Mouse (Mus musculus) heart, postnatal 25 days (tissue): ENCODE data around the gene Ddx47. TPM values are rescaled to one million over a fixed set of nuclear protein-coding genes. Genes with fewer than 3 reads are reported as not detected.

Source experiments
- DNase-seq: peaks from one replicate; pipeline ENCODE4 v3.0.0; 2022; ENCODE audit warnings: low spot score
- intact Hi-C: fragments of 180-260 bp; cut with DNase I; formaldehyde crosslinking; loops from one replicate; pipeline ENCODE4 v1.15.1; 2025
- total RNA-seq, 2 experiments: library from RNA; stranded (reverse); gene quantifications; 2 replicates each; pipeline ENCODE4 v1.2.3; 2021

Ddx47 gene
- 10 to 100 TPM; 38.4 to 42.4 TPM for total RNA-seq

DNA sequence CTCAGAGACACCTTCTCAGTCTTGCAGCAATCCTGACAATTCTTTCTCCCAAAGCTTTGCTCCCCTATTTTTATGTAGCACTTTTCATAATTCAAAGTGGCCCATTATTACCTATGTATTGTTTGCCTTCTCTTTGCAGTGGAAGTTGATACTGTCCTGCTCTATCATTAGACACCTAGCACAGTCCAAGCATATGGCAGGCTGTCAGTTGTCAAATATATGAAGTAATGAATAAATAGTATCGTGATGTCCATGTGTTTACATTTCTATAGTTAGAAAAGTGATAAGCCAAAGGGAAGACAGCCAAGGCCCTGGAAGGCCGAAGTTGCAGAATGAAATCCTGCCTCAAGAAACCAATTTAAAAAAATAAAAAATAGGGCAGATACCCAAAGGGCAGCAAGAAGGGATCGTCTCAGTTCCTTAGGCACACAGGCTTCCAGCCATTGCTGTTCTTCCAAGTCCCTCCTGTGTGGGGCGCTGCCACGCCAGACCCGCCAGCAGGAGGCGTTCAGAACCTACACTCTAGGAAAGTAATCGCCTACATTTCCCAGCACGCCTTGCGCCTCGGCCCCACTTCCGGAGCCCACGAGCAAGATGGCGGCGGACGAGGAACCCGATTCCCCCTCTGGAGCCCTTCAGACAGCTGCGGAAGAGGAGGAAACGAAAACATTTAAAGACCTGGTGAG lies at the start of gene Ddx47:
Ddx47 (plus strand) TSS at position 565 of the 686 bp plus-strand sequence.
- intact Hi-C loops = no loop called here
- DNase-seq = peak; percentile 86

GRCm38 (mm10) chr6:134961858-134962517 lies 49.4 kb upstream of the Ddx47 start:
- no peak for DNase-seq
- intact Hi-C loops = no loop called here

DNA sequence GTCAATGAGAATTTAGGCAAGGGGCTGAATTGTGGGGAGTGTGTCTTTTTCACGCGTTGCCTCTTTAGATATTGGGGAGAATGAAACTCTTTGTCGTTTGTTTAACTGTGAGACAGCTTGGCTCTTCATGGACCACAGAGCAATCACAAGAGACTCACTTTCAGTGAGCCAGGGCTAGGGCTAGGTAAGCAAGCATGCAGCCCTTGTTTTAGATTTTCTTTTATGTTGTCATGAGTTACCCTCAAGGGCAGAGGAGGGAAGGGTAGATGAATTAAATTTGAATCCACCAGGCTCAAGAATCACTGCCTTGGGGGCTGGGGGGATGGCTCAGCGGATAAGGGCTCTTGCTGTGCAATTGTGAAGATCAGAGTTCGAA lies 48.9 kb upstream of the Ddx47 start:
- intact Hi-C loops = no loop called here
- no peak for DNase-seq

GRCm38 (mm10) chr6:134963910-134964309 lies 47.5 kb upstream of the Ddx47 start:
- DNase-seq = no peak
- intact Hi-C loops = no loop called here

DNA sequence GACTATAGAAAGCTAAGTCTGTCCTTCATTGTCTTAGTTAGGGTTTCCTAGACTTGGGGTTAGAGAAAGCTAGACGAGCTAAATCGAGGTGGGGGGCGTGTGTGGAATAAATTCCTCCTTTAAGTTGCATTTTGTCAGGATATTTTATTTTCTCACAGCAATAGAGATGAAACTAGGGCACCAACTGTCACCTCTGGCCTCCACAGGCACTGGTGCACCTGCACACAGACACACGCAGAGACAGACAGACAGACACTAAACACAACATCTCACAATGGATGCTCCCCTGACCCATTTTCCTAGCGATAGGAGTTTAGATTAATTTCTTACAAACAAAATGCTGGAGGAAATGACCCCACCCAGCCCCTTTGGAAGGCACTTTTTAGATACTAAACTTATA lies 44.7 kb upstream of the Ddx47 start:
- intact Hi-C loops = no loop called here
- DNase-seq = no peak

DNA sequence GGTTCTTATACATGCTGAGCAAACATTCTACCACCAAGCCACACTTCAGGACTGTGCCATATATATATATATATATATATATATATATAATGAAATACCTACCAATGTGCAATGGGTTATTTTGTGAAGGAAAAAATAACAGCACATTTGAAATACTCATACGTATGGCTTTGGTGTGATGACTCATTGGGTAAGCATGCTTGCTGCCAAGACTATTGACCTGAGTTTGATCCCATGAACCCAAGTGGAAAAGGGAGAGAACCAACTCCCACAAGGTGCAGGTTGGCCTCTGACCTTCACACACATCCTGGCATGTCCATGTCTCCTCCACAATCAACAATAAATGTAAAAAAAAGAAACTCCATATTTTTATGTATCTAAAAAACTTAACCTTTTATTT lies 43.1 kb upstream of the Ddx47 start:
- intact Hi-C loops = no loop called here
- DNase-seq = no peak

- DNase-seq = no peak
- intact Hi-C loops = no loop called here
These were observed 41.9 kb upstream of the Ddx47 start for GRCm38 (mm10) chr6:134969498-134969897.

- DNase-seq = no peak
- intact Hi-C loops = no loop called here
These were observed 39.3 kb upstream of the Ddx47 start for GRCm38 (mm10) chr6:134972096-134972495.

GRCm38 (mm10) chr6:134976628-134977027 lies 34.8 kb upstream of the Ddx47 start:
- intact Hi-C loops = no loop called here
- no peak for DNase-seq

DNA sequence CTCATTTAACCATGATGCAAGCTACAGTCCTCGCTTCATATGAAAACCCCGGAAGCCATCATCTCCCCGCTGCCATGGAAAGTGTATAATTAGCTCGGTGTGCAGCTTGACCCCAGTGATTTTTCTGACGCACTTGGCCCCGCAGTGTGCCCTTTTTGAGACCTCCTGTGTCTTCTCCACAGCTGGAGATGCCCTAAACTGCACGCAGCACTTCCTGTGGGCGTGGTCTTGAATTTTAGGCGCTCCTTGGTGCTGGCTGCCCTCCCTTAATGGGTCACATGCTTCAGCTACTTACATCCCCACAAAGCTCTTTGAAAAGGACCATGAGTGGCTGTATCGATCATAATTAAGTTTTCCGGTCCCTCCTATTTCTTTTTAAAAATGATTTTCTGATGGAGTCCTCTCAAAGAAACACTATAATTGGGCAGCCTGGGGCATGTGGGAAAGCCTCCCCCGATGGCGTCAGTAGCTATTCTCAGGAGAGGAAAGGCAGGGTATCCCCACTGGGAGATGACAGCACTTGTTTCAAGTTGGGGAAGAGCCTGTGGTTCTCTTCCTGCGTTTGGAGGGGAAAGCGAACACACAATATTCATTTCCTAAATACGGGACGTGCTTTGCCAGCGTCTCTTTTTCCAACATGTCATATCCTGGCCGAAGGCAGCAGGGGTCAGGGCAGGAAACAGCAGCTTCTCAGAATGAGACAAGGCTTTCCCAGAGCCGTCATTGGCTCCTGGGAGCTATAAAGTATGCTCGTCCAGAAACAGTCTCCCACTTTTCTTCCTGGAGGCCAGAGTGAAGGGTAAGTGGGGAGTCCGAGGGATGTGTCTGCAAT lies 30.0 kb upstream of the Ddx47 start, which contains the start of gene Apold1:
Apold1 (plus strand) TSS at position 488 of the 832 bp plus-strand sequence.
- DNase-seq = peak; percentile 74
- intact Hi-C loops = loop anchor here (1.0 kb wide), 1 partner anchor 53 kb away; no protein-coding TSS in a partner anchor

DNA sequence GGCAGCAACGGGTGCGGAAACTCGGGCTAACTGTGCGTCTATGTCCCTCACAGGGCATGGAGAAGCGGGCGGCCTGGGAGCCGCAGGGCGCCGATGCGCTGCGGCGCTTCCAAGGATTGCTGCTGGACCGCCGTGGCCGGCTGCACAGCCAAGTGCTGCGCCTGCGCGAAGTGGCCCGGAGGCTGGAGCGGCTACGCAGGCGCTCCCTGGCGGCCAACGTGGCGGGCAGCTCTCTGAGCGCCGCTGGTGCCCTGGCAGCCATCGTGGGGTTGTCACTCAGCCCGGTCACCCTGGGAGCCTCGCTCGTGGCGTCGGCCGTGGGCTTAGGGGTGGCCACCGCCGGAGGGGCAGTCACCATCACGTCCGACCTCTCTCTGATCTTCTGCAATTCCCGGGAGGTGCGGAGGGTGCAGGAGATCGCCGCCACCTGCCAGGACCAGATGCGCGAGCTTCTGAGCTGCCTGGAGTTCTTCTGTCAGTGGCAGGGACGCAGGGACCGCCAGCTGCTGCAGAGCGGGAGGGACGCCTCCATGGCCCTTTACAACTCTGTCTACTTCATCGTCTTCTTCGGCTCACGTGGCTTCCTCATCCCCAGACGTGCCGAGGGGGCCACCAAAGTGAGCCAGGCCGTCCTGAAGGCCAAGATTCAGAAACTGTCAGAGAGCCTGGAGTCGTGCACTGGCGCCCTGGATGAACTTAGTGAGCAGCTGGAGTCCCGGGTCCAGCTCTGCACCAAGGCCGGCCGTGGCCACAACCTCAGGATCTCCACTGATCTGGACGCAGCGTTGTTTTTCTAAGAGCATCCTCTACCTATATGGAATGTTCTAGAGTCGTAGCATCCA lies 27.7 kb upstream of the Ddx47 start:
- intact Hi-C loops = loop anchor here (2.0 kb wide), 1 partner anchor 25 kb away; no protein-coding TSS in a partner anchor
- DNase-seq = peak; percentile 83

DNA sequence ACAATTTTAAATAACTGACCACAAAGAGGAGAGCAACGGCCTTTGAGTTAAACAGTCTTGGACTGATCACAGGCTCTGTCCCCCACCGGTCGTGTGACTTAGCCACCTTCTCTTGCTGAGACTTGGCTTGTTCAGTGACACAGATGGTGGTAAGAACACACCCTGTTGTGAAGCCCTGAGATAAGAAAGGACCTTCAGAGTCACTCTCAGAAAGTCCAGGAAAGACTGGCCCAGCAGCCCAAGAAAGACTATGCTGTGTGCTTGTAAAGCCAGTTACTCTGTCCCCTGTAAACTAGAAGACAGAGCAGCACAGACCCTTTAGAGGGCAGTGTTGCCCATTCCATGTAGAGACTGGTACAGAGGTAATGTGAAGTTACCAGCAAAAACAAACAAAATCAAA lies 26.7 kb upstream of the Ddx47 start:
- no peak for DNase-seq
- intact Hi-C loops = loop anchor here (2.0 kb wide), 1 partner anchor 24 kb away; no protein-coding TSS in a partner anchor

GRCm38 (mm10) chr6:134988377-134988776 lies 23.0 kb upstream of the Ddx47 start:
- intact Hi-C loops = no loop called here
- DNase-seq = no peak

DNA sequence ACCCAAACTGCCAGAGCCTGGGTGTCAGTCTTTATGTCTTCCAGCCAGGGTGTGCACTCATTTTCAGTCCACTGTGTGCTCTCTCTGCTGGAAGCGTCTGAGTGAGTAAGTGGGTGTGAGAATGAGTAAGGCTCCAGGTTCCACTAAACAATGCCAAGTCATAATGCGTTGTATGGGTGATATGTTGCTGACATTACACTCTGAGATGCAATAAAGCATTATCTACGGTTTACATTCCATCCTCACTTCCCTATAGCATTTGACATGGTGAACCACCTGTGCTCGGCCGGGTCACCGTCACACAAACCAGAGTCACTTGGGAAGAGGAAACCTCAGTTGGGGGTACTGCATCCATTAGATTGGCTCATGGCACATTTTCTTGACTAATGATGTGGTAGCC lies 20.7 kb upstream of the Ddx47 start:
- intact Hi-C loops = no loop called here
- DNase-seq = no peak

- DNase-seq = no peak
- intact Hi-C loops = no loop called here
These were observed 17.3 kb upstream of the Ddx47 start for GRCm38 (mm10) chr6:134994031-134994651.

GRCm38 (mm10) chr6:134994985-134995384 lies 16.4 kb upstream of the Ddx47 start:
- intact Hi-C loops = no loop called here
- DNase-seq = no peak

- no peak for DNase-seq
- intact Hi-C loops = no loop called here
These were observed 14.5 kb upstream of the Ddx47 start for GRCm38 (mm10) chr6:134996918-134997317.

- DNase-seq = no peak
- intact Hi-C loops = no loop called here
These were observed 13.3 kb upstream of the Ddx47 start for GRCm38 (mm10) chr6:134998076-134998475.

DNA sequence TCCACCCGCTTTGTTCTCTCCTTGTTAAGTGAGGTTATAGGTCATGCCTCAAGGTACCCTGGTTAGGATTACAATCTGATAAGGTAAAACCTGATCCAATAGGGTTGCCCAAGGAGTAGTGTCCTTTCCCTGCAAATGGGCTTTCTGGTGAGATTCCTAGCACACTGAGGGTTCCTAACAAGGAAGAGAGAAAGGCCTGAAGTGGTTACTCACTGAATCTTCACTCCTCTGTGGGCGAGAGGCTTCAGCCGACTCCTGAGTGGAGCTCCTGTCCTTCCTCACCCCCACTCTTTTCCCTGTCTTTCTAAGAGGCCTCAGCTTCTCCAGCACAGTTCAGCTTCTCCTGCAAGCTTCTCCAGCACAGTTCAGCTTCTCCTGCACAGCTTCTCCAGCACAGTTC lies 12.6 kb upstream of the Ddx47 start:
- intact Hi-C loops = no loop called here
- no peak for DNase-seq
